Comparison of ENCODE assay signal across 10 mouse cellular contexts in genomic region chr6:93848942-93849790, GRCm38 (mm10).
A peak's percentile ranks its signal among the peaks of the same experiment; 100 is the strongest.
DNase-seq lines count a peak whose midpoint lies in the region; ATAC-seq and TF ChIP-seq lines count a peak whose summit lies in the region.
"Had no signal": no experiment of that assay in that cellular context is flagged by ENCODE, and none has a peak within 500 bp of the region (broad histone marks: within the 10 kb centered on the region; RNA-seq: fewer than 3 reads in every experiment).

No protein-coding gene starts in this region.

- H3K4me1 ChIP-seq in G1E (ENCODE audit: insufficient read depth, low read depth, low read length), result peaks cover 9% of the 10 kb centered on the region
- H3K4me1 ChIP-seq in forebrain, embryonic 15.5 days, result peaks cover 46% of the 10 kb centered on the region
- H3K4me1 ChIP-seq in midbrain, embryonic 13.5 days (replicated peaks), result peaks cover 67% of the 10 kb centered on the region
- H3K4me1 ChIP-seq: limb, embryonic 15.5 days had no signal

- TF ChIP-seq CTCF in G1E (IDR thresholded peaks at IDR 0.05; ENCODE audit: low read depth, low read length), result no peak

- H3K36me3 ChIP-seq in G1E (replicated peaks), result peaks cover 34% of the 10 kb centered on the region
- H3K36me3 ChIP-seq in forebrain, embryonic 15.5 days, result no peaks in the 10 kb centered on the region
- no peaks in the 10 kb centered on the region for H3K36me3 ChIP-seq in midbrain, embryonic 13.5 days
- H3K36me3 ChIP-seq: limb, embryonic 15.5 days had no signal

- peaks cover 7% of the 10 kb centered on the region for H3K9me3 ChIP-seq in G1E (replicated peaks)
- no peaks in the 10 kb centered on the region for H3K9me3 ChIP-seq in forebrain, embryonic 15.5 days
- H3K9me3 ChIP-seq in midbrain, embryonic 13.5 days, result no peaks in the 10 kb centered on the region
- H3K9me3 ChIP-seq: limb, embryonic 15.5 days had no signal

- H3K27me3 ChIP-seq in G1E (ENCODE audit: insufficient read depth, low read length), result no peaks in the 10 kb centered on the region
- H3K27me3 ChIP-seq in forebrain, embryonic 15.5 days, result no peaks in the 10 kb centered on the region
- H3K27me3 ChIP-seq in midbrain, embryonic 13.5 days, result no peaks in the 10 kb centered on the region
- H3K27me3 ChIP-seq: limb, embryonic 15.5 days had no signal

- peak overlapping the region; percentile 54; the same call in 1 of the 2 replicates for H3K4me3 ChIP-seq in G1E (ENCODE audit: low read depth, low read length)
- H3K4me3 ChIP-seq in forebrain, embryonic 15.5 days, result no peak overlapping the region
- no peak overlapping the region for H3K4me3 ChIP-seq in midbrain, embryonic 13.5 days (replicated peaks)
- H3K4me3 ChIP-seq: limb, embryonic 15.5 days had no signal

- H3K27ac ChIP-seq in forebrain, embryonic 15.5 days (replicated peaks), result peak overlapping the region; percentile 80
- H3K27ac ChIP-seq in midbrain, embryonic 13.5 days, result peak overlapping the region; percentile 72
- H3K27ac ChIP-seq: limb, embryonic 15.5 days had no signal

- H3K9ac ChIP-seq in forebrain, embryonic 15.5 days (replicated peaks), result no peak overlapping the region
- peak overlapping the region; percentile 37 for H3K9ac ChIP-seq in midbrain, embryonic 13.5 days (replicated peaks)
- H3K9ac ChIP-seq: limb, embryonic 15.5 days had no signal

- peak; percentile 22; the same call in 1 of the 2 replicates for ATAC-seq in G1E (ENCODE audit: extremely low read depth, insufficient number of reproducible peaks, low FRiP score, poor library complexity, severe bottlenecking)
- peak; percentile 75 for ATAC-seq in forebrain, embryonic 15.5 days (replicated peaks)
- peak; percentile 67 for ATAC-seq in midbrain, embryonic 13.5 days

- 16% methylated on average over 7 of the region's 7 CpGs for WGBS in forebrain, embryonic 15.5 days
- 18% methylated on average over 7 of the region's 7 CpGs for WGBS in midbrain, embryonic 13.5 days

- DNase-seq in G1E (ENCODE audit: low spot score), result no peak
- DNase-seq in embryo, embryonic 10 days (ENCODE audit: low spot score), result peak; percentile 64
- DNase-seq in adrenal gland, adult (ENCODE audit: inconsistent age in 2 of 2, low spot score in 1 of 2), result no peak
- DNase-seq in thymus, postnatal 14 days, result no peak
- no peak for DNase-seq in cerebellum, adult 9-10 months
- DNase-seq in spleen, adult 12 weeks (ENCODE audit: low spot score), result no peak
- DNase-seq: adrenal gland, postnatal 14 days had no signal

- H3K4me2 ChIP-seq in forebrain, embryonic 15.5 days (replicated peaks), result 0 out of 2 replicates have a peak overlapping the region, but pooled peaks have one; percentile 3
- 0 out of 2 replicates have a peak overlapping the region, but pooled peaks have one; percentile 6 for H3K4me2 ChIP-seq in midbrain, embryonic 13.5 days (replicated peaks)
- H3K4me2 ChIP-seq: limb, embryonic 15.5 days had no signal

Comparison
In these comparisons a context has a peak if more than half of its experiments do, and no peak if none do; other contexts are left out.
1. ATAC-seq: peak in every context shown above with its lines; median percentile 75 in forebrain, embryonic 15.5 days; 67 in midbrain, embryonic 13.5 days; 22 in G1E.